Mouse (Mus musculus): Measurements from ENCODE around the gene Hectd4.
"Not testable (repeated sequence)": the region's sequence is repeated elsewhere in the genome, so short reads cannot be mapped to it uniquely, and the experiment has no call there.

Hectd4 gene

DNA sequence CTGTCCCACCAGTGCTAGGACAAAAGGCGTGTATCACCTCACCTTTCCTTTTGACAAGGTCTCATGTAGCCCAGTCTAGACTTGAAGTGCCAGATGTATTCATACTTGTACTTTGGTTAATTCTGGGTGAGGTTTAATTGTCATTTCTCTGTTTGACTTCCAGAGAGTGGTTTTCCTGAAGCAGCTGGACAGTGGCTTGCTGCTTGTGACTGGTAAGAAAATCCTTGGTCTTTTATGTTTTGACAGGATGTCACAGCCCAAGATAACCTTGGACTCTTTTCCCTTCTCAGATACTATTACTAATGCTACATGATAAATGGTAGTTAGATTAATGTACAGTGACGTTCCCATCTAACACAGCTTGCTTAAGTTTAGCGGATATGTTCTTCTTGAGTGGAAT is 13.0 kb upstream of the Hectd4 start:
- DNase-seq: no peak

DNA sequence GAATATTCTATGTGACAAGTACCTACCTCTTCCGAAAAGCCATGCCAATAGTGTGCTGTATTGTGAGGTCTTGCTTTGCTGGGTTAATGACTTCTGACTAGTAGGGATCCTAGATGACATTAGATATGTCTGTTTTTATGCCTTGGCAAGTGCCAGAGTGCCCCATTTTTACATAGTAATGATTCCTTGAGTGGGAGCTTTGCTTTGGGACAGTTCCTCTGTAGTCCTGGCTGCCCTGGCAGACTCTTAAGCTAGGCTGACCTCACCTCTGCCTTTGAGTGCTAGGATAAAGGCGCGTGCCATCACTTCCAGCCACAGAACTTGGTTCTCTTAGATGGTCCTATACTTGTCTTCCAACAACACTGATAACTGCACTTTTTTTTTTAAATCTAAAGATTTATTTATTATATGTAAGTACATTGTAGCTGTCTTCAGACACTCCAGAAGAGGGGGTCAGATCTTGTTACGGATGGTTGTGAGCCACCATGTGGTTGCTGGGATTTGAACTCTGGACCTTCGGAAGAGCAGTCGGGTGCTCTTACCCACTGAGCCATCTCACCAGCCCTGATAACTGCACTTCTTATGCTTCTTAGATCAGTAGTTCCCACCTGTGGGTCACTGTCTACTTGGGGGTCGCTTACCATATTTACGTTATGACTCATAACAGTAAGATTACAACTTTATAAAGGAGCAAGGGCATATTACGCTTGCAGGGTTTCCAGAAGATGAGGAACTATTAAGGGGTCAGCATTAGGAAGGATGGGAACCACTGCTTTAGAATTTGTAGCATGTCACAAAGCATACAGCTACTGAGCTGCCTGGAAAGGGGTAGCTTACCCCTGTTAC is 10.0 kb upstream of the Hectd4 start:
- no peak for DNase-seq

GRCm38 (mm10) chr5:121210601-121210924 is 9.5 kb upstream of the Hectd4 start:
- no peak for DNase-seq

GRCm38 (mm10) chr5:121212108-121212507 is 7.9 kb upstream of the Hectd4 start:
- DNase-seq: no peak

DNA sequence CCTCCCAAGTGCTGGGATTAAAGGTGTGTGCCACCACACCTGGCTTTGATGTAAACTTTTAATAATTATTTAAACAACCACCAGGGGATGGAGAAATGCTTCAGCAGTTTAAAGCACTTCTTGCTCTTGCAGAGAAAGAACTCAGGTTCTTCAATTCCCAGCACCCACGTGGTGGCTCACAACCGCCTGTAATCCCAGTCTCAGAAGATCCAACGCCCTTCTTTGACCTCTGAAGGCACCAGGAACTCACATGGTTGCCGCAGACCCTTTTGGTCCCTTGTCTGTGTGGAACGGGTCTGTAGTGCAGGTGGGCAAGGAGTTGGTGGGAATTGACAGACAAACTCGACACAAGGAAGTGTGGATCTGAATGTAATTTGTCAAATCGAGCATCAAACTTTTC is 5.3 kb upstream of the Hectd4 start:
- DNase-seq: no peak

DNA sequence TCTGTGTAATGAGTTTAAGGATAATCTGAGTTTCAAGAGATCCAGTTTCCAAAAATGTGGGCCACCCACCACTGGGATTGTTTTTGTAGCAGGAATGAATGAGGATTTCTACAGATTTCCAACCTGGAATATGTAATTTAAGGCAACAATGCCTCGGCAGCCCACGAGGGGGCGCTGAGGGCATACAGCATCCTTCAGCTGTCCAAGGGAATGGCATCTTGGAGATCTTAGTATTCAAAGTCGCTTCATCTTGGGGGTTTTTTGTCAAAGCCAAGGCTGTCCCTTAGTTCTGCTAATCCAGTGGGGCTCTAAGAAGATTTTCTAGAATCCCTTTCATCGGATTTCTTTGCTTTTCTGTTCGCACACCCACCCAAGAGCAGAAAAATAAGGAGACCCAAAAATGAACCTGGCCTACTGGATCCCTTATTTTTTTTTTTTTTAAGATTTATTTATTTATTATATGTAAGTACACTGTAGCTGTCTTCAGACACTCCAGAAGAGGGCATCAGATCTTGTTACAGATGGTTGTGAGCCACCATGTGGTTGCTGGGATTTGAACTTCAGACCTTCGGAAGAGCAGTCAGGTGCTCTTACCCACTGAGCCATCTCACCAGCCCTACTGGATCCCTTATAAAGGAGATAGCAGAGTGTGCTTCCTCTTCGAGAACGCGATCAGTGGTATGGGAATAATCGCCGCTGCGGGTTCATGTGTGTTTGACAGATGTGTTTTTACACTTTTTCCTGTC is 4.5 kb upstream of the Hectd4 start:
- peak in 1 of 2 experiments; percentile 57 for DNase-seq

GRCm38 (mm10) chr5:121216126-121216446 is 3.9 kb upstream of the Hectd4 start:
- no peak for DNase-seq

- not testable (repeated sequence) for DNase-seq
Measured at GRCm38 (mm10) chr5:121216584-121217312, 3.3 kb upstream of the Hectd4 start.

- no peak for DNase-seq
Measured at GRCm38 (mm10) chr5:121217313-121217634, 2.7 kb upstream of the Hectd4 start.

DNA sequence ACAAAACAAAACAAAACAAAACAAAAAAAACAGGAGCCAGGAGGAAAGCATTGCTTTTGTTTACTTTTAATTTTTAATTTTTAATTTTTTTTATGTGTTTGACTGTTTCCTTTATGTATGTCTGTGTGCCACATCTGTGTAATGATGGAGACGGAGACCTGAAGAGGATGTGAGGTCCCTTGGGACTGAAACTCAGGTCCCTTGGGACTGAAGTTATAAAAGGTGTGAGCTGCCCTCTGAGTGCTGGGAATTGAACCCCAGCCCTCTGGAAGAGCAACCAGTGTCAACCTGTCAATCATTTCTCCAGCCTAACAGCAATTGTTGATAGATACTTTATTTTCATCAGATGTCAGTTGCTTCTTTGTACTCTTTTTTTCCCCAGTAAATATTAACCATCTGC is 829 bp upstream of the Hectd4 start:
- peak in 1 of 2 experiments; percentile 25 for DNase-seq

GRCm38 (mm10) chr5:121220732-121221301 is 798 bp downstream of the Hectd4 start:
- no peak for DNase-seq

- DNase-seq: no peak
Measured at GRCm38 (mm10) chr5:121221328-121221850, 1.4 kb downstream of the Hectd4 start.

DNA sequence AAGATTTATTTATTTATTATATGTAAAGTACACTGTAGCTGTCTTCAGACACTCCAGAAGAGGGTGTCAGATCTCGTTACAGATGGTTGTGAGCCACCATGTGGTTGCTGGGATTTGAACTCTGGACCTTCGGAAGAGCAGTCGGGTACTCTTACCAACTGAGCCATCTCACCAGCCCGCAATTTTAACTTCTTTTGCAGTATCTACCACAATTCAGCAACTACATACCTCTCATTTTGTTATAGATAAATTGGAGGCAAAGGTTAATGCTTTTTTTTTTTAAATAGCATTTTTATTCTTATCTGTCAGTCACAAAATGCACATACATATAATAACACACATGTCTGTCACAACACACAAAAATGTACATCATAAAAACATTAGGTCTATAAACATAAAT is 4.0 kb downstream of the Hectd4 start:
- DNase-seq: not testable (repeated sequence)

DNA sequence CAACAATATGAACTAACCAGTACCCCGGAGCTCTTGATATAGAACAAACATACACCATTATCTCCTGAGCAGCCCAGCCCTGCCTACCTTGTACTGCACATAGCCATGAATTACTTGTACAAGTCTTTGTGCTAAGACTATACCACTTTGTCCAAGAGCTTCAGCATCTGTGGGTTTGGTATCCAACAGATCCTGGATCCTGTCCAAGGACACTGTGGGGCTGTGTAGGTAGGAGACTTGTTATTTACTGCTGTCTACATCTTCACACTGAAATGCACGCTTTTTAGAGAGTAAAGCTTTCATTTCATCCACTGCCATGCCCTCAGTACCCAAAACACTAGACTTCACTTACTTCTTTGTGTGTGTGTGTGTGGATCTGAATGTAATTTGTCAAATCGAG is 4.8 kb downstream of the Hectd4 start:
- no peak for DNase-seq

GRCm38 (mm10) chr5:121225854-121226253 is 5.8 kb downstream of the Hectd4 start:
- no peak for DNase-seq

GRCm38 (mm10) chr5:121226406-121226805 is 6.4 kb downstream of the Hectd4 start:
- no peak for DNase-seq

- no peak for DNase-seq
Measured at GRCm38 (mm10) chr5:121226845-121227244, 6.8 kb downstream of the Hectd4 start.

GRCm38 (mm10) chr5:121227330-121227729 is 7.3 kb downstream of the Hectd4 start:
- not testable (repeated sequence) for DNase-seq

- no peak for DNase-seq
Measured at GRCm38 (mm10) chr5:121229182-121229581, 9.2 kb downstream of the Hectd4 start.

GRCm38 (mm10) chr5:121230811-121231210 is 10.8 kb downstream of the Hectd4 start:
- DNase-seq: no peak

- no peak for DNase-seq
Measured at GRCm38 (mm10) chr5:121232789-121233188, 12.8 kb downstream of the Hectd4 start.

GRCm38 (mm10) chr5:121233726-121234125 is 13.7 kb downstream of the Hectd4 start:
- DNase-seq: no peak

DNA sequence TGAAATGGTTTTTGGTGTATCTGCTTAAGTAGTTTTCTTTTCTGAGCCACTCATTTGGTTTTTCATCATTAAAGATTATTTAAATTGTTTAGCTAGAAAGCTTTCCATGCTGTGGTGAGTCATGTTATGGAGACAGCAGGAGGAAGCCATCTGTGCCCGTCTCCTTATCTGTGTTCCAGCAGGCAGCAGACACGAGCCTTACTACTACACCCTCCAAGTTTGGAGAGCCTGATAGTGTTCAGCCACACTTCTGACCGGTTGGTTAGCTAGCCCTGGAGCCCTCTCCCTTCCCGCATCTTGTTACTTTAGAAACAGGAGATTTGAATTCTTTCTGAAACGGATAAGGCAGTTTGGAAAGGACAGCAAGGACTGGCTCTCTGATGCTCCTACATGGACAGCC is 16.2 kb downstream of the Hectd4 start:
- no peak for DNase-seq
